Mouse (Mus musculus) midbrain, embryonic 13.5 days (tissue): ENCODE results near the gene Zswim7. TPM values are rescaled to one million over a fixed set of nuclear protein-coding genes. Genes with fewer than 3 reads are reported as not detected.

Experiments
- ATAC-seq: fragments of 200-750 bp; cut with Nextera tagmentation; 2 replicates; pipeline ENCODE4 v1.8.0; 2017; ENCODE audit warnings: mild to moderate bottlenecking, moderate TSS enrichment, moderate library complexity
- H3K27ac ChIP-seq: fragments of 300-500 bp; sonication (generic); 2 replicates; pipeline ENCODE4 v1.5.1; 2015; ENCODE audit warnings: inconsistent platforms, mild to moderate bottlenecking, moderate library complexity
- H3K27me3 ChIP-seq: fragments of 300-500 bp; sonication (generic); 2 replicates; pipeline ENCODE4 v1.6.1; 2015; ENCODE audit warnings: mild to moderate bottlenecking, inconsistent platforms
- H3K36me3 ChIP-seq: fragments of 300-500 bp; sonication (generic); 2 replicates; pipeline ENCODE4 v1.6.1; 2015; ENCODE audit warnings: mild to moderate bottlenecking, inconsistent platforms
- H3K4me1 ChIP-seq: fragments of 300-500 bp; sonication (generic); replicated peaks from 2 replicates; pipeline ENCODE4 v1.6.1; 2015; ENCODE audit warnings: inconsistent platforms
- H3K4me2 ChIP-seq: fragments of 300-500 bp; sonication (generic); replicated peaks from 2 replicates; pipeline ENCODE4 v1.6.1; 2015; ENCODE audit warnings: moderate library complexity, mild to moderate bottlenecking, inconsistent platforms
- H3K4me3 ChIP-seq: fragments of 300-500 bp; sonication (generic); replicated peaks from 2 replicates; pipeline ENCODE4 v1.5.1; 2015; ENCODE audit warnings: mild to moderate bottlenecking, inconsistent platforms
- H3K9ac ChIP-seq: fragments of 300-500 bp; sonication (generic); replicated peaks from 2 replicates; pipeline ENCODE4 v1.6.1; 2015; ENCODE audit warnings: mild to moderate bottlenecking, inconsistent platforms
- H3K9me3 ChIP-seq: fragments of 300-500 bp; sonication (generic); 2 replicates; pipeline ENCODE4 v1.6.1; 2016; ENCODE audit warnings: mild to moderate bottlenecking, inconsistent platforms
- WGBS: fragments of 180-500 bp; shearing (Covaris S2); methylation state at CpG from one replicate; pipeline ENCODE4 v1.1.7; 2015; 5-methylcytosine and 5-hydroxymethylcytosine counted together
- polyA plus RNA-seq: library from polyadenylated mRNA; unstranded; fragments of >200 nt; fragmentation: Nextera tagmentation; extraction: Ambion mirVana; gene quantifications from 2 replicates; pipeline ENCODE4 v1.2.1, GENCODE M21; 2015

Gene Zswim7
- polyA plus RNA-seq, 1 experiment from 2014 or later: 9.4 TPM

GRCm38 (mm10) chr11:62281601-62281997, 424 bp upstream of the Zswim7 start:
- H3K9ac ChIP-seq: peak overlapping the region; percentile 86
- H3K27me3 ChIP-seq: no peaks in the 10 kb centered on the region
- under 1% methylated on average over 44 of the region's 57 CpGs for WGBS
- ATAC-seq: no peak; the same call in 1 of the 2 replicates
- no peaks in the 10 kb centered on the region for H3K9me3 ChIP-seq
- peaks cover 10% of the 10 kb centered on the region for H3K4me1 ChIP-seq
- peak overlapping the region; percentile 72 for H3K4me2 ChIP-seq
- peak overlapping the region; percentile 88 for H3K27ac ChIP-seq
- peaks cover 29% of the 10 kb centered on the region for H3K36me3 ChIP-seq
- peak overlapping the region; percentile 77 for H3K4me3 ChIP-seq

DNA sequence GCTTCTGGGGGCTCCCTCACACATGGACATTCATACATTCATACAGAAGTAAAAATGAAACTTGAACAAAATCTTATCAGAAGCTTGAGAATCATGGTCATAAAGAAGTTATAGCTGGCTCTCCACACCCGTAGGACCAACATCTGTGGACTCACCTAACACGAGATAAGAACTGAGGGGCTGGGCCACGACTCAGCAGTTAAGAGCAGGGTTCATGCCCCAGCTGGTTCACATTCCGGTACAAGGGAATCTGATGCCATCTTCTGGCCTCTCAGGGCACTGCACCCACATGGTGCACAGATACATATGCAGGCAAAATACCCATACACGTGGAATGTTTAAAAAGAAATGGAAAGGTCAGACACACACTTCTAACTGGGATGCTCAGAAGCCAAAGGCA, 3.1 kb downstream of the Zswim7 start:
- Histone ChIP-seq H3K4me2 (no peak overlapping the region), H3K9me3 (no peaks in the 10 kb centered on the region), H3K36me3 (0 out of 2 replicates have a peak, but pooled peaks cover under 1% of the 10 kb centered on the region), H3K4me3 (no peak overlapping the region), H3K9ac (no peak overlapping the region), H3K27ac (no peak overlapping the region), H3K27me3 (no peaks in the 10 kb centered on the region), H3K4me1 (peaks cover 10% of the 10 kb centered on the region)
- no peak for ATAC-seq
- 30% methylated on average over 5 of the region's 5 CpGs for WGBS

GRCm38 (mm10) chr11:62277086-62277485, 4.1 kb downstream of the Zswim7 start:
- Histone ChIP-seq H3K9me3 (no peaks in the 10 kb centered on the region), H3K4me1 (peaks cover 3% of the 10 kb centered on the region), H3K9ac (no peak overlapping the region), H3K4me3 (no peak overlapping the region), H3K27me3 (no peaks in the 10 kb centered on the region), H3K4me2 (no peak overlapping the region), H3K36me3 (no peaks in the 10 kb centered on the region), H3K27ac (no peak overlapping the region)
- ATAC-seq: no peak
- 69% methylated on average over 8 of the region's 8 CpGs for WGBS

DNA sequence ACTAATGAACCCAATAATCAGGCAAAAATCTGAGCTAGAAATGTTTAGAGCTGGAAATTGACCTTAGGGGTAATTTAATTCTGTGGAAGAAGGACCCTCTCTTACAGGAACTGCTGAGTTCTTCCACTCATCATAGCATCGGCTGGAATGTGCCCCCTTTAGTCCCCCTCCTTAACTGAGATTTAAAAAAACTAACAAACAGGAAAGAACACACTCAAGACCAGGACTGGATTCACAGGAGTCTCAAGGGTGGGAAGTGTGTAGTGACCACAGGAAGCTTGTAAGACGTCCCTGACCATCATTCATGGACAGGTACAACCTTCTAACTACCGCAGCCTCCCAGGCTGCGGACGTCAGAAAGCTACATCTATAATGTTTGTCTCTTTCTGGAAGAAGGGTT, 10.3 kb downstream of the Zswim7 start:
- Histone ChIP-seq H3K9me3 (no peaks in the 10 kb centered on the region), H3K27me3 (no peaks in the 10 kb centered on the region), H3K4me2 (no peak overlapping the region), H3K4me3 (no peak overlapping the region), H3K9ac (no peak overlapping the region), H3K36me3 (no peaks in the 10 kb centered on the region), H3K27ac (no peak overlapping the region), H3K4me1 (peaks cover 18% of the 10 kb centered on the region)
- ATAC-seq: no peak
- WGBS: 61% methylated on average over 5 of the region's 5 CpGs

DNA sequence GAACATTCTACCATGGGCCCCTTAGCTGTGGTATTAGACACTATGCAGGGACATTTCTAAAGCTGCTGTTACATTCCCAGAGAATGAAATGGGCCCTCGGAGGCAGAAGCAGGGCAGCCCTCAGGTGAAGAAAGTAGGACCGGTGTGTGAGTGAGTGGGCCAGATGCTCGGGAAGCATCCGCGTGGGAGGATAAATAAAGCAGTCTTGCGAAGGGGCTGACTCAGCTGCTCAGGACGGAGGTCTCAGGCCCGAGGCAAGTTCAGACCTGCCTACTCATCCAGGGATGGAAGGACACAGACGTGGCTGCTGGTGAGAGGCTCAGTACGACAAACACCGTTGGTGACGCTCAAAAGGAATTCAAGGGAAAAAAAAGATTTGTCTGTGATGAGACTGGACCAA, 12.1 kb downstream of the Zswim7 start:
- Histone ChIP-seq H3K4me3 (no peak overlapping the region), H3K36me3 (no peaks in the 10 kb centered on the region), H3K27ac (no peak overlapping the region), H3K4me1 (peaks cover 24% of the 10 kb centered on the region), H3K27me3 (no peaks in the 10 kb centered on the region), H3K9me3 (no peaks in the 10 kb centered on the region), H3K9ac (no peak overlapping the region), H3K4me2 (no peak overlapping the region)
- ATAC-seq: no peak
- 77% methylated on average over 12 of the region's 12 CpGs for WGBS

GRCm38 (mm10) chr11:62268381-62268780, 12.8 kb downstream of the Zswim7 start:
- 83% methylated on average over 8 of the region's 8 CpGs for WGBS
- peaks cover 24% of the 10 kb centered on the region for H3K4me1 ChIP-seq
- no peak overlapping the region for H3K4me2 ChIP-seq
- no peak for ATAC-seq
- no peaks in the 10 kb centered on the region for H3K27me3 ChIP-seq
- H3K9me3 ChIP-seq: no peaks in the 10 kb centered on the region
- H3K27ac ChIP-seq: no peak overlapping the region
- no peak overlapping the region for H3K9ac ChIP-seq
- no peaks in the 10 kb centered on the region for H3K36me3 ChIP-seq
- H3K4me3 ChIP-seq: no peak overlapping the region

DNA sequence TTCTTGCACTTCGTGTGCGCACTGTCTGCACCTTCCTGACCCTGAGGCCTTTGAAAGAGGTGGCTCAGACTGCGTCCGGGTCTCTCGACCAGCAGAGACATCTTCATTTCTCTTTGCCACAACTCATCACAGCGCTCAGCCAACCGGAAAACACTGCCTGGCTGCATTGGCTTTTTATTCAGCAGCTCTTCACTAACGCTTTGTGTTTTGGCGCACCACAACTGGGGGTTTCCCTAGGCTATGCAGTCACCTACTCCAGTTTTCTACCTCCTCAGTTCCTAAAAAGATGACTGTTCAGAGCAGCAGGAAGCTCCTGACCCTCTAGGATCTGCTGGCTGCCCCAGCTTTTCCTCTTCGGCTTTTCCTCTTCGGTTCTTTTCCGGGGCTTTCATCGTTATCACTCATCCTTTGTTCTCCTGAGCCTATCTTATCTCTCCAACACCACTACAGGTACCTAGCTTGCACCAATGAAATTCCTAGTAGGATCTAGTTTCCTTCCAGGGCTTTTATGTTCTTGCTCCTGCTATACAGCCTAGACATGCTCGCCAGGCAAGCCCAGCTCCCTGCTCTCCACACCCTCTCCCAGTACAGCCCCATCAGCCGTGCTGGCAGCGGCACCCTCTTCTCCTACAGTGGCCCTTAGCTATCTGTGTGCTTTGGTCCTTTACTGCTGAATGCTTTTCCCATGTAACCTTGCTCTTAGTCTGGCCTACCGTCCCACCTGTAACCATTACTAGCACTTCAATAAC, 14.5 kb downstream of the Zswim7 start:
- no peak for ATAC-seq
- 37% methylated on average over 17 of the region's 17 CpGs for WGBS
- Histone ChIP-seq H3K36me3 (no peaks in the 10 kb centered on the region), H3K27ac (0 out of 2 replicates have a peak overlapping the region, but pooled peaks have one; percentile 9), H3K4me1 (peaks cover 24% of the 10 kb centered on the region), H3K9me3 (no peaks in the 10 kb centered on the region), H3K9ac (0 out of 2 replicates have a peak overlapping the region, but pooled peaks have one; percentile 44), H3K4me2 (peak overlapping the region; percentile 27; the same call in 1 of the 2 replicates), H3K27me3 (no peaks in the 10 kb centered on the region), H3K4me3 (no peak overlapping the region)

DNA sequence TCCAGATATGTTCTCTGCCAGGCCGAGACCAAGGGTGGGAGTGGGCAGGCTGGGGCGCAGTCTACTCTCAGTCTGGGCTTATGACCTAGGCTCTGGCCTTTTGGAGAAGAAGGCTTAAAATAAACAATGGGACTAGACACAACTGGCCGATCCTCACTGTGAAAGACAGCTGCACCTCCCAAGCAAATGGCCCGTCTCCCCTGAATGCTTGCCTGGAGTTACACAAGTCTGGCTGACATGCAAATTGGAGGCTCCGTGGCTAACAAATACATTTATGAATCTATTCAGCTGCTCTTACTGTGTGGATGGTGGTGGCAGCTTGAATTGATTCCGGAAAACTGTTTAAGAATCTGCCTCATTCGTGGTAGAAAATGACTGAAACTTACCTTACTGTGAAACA, 15.5 kb downstream of the Zswim7 start:
- no peak overlapping the region for H3K4me3 ChIP-seq
- peak overlapping the region; percentile 35; the same call in 1 of the 2 replicates for H3K27ac ChIP-seq
- peaks cover 24% of the 10 kb centered on the region for H3K4me1 ChIP-seq
- no peak for ATAC-seq
- no peaks in the 10 kb centered on the region for H3K27me3 ChIP-seq
- 40% methylated on average over 7 of the region's 7 CpGs for WGBS
- H3K9ac ChIP-seq: no peak overlapping the region
- no peak overlapping the region for H3K4me2 ChIP-seq
- H3K36me3 ChIP-seq: no peaks in the 10 kb centered on the region
- no peaks in the 10 kb centered on the region for H3K9me3 ChIP-seq

- no peaks in the 10 kb centered on the region for H3K9me3 ChIP-seq
- H3K4me3 ChIP-seq: no peak overlapping the region
- 73% methylated on average over 7 of the region's 7 CpGs for WGBS
- H3K4me1 ChIP-seq: peaks cover 26% of the 10 kb centered on the region
- no peak for ATAC-seq
- no peak overlapping the region for H3K9ac ChIP-seq
- H3K27ac ChIP-seq: no peak overlapping the region
- no peak overlapping the region for H3K4me2 ChIP-seq
- no peaks in the 10 kb centered on the region for H3K27me3 ChIP-seq
- no peaks in the 10 kb centered on the region for H3K36me3 ChIP-seq
These were observed 17.2 kb downstream of the Zswim7 start for GRCm38 (mm10) chr11:62264018-62264417.

- Histone ChIP-seq H3K9ac (no peak overlapping the region), H3K4me3 (no peak overlapping the region), H3K4me1 (peaks cover 28% of the 10 kb centered on the region), H3K4me2 (no peak overlapping the region), H3K27me3 (no peaks in the 10 kb centered on the region), H3K9me3 (no peaks in the 10 kb centered on the region), H3K27ac (no peak overlapping the region), H3K36me3 (no peaks in the 10 kb centered on the region)
- no peak for ATAC-seq
- WGBS: 83% methylated on average over 7 of the region's 7 CpGs
These were observed 17.6 kb downstream of the Zswim7 start for GRCm38 (mm10) chr11:62263599-62263998.

GRCm38 (mm10) chr11:62259214-62259613, 22.0 kb downstream of the Zswim7 start:
- no peaks in the 10 kb centered on the region for H3K9me3 ChIP-seq
- WGBS: 52% methylated on average over 5 of the region's 5 CpGs

GRCm38 (mm10) chr11:62253380-62253779, 27.8 kb downstream of the Zswim7 start:
- WGBS: 71% methylated on average over 5 of the region's 5 CpGs
- H3K4me3 ChIP-seq: no peak overlapping the region
- no peaks in the 10 kb centered on the region for H3K9me3 ChIP-seq
- no peaks in the 10 kb centered on the region for H3K36me3 ChIP-seq
- H3K4me1 ChIP-seq: peaks cover 11% of the 10 kb centered on the region
- no peak for ATAC-seq
- H3K27ac ChIP-seq: no peak overlapping the region
- no peak overlapping the region for H3K4me2 ChIP-seq
- H3K27me3 ChIP-seq: peaks cover 32% of the 10 kb centered on the region
- H3K9ac ChIP-seq: no peak overlapping the region

More at GRCm38 (mm10) chr11:62259214-62259613, 22.0 kb downstream of the Zswim7 start:
- Histone ChIP-seq H3K27me3 (no peaks in the 10 kb centered on the region), H3K9ac (no peak overlapping the region), H3K4me1 (0 out of 2 replicates have a peak, but pooled peaks cover 4% of the 10 kb centered on the region), H3K4me3 (no peak overlapping the region), H3K27ac (no peak overlapping the region), H3K36me3 (no peaks in the 10 kb centered on the region), H3K4me2 (no peak overlapping the region)
- 0 out of 2 replicates have a peak, but pooled peaks have one; percentile 40 for ATAC-seq
